Mouse (Mus musculus) frontal cortex, postnatal 25 days (tissue): Measurements from ENCODE around the gene Lyrm7.
"Not testable (repeated sequence)": the region's sequence is repeated elsewhere in the genome, so short reads cannot be mapped to it uniquely, and the experiment has no call there.

Source experiments
- DNase-seq, 2 experiments: peaks; one replicate each; pipeline ENCODE4 v3.0.0; 2022; ENCODE audit warnings: low spot score in 2 of 2

The Lyrm7 gene

DNA sequence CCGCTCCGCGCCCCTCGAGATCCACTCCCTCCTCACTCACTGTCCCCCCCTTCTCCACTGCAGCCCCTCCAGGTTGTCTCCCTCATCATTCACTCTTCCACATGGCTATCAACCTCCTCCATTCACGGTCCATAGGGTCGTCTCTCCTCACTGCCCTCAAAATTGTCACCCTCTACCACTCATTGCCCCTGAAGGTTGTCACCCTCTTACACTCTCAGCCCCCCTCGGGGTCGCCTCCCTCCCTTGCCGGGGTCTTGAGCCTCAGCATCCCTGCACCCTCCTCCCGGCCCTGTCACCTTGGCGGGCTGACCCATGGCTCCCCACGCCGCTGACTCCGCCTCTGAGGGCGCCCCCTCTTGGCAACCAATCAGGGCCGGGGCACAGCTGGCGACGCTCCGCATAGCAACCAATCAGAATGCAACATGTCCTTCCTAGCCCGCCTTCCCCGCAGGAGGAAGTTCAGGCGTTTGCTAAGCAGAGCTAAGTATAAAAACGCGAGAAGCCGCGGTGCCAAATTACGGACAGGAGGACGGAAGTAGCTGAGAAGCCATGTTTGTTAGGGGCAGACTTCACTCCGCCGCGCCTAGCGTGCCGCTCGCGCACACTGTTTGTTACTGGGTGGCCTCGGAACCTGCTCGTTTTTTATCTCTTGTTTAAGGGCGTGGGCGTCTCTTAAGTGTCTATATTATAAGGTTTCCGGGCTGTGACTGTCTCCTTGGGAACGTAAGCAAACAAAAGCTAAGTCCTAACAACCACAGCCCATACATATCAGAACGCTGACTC, at the start of gene Lyrm7:
Gene Lyrm7, minus strand, starts transcription at position 661 of the 783 bp plus-strand sequence.
- peak; percentile 91 to 95 for DNase-seq

DNA sequence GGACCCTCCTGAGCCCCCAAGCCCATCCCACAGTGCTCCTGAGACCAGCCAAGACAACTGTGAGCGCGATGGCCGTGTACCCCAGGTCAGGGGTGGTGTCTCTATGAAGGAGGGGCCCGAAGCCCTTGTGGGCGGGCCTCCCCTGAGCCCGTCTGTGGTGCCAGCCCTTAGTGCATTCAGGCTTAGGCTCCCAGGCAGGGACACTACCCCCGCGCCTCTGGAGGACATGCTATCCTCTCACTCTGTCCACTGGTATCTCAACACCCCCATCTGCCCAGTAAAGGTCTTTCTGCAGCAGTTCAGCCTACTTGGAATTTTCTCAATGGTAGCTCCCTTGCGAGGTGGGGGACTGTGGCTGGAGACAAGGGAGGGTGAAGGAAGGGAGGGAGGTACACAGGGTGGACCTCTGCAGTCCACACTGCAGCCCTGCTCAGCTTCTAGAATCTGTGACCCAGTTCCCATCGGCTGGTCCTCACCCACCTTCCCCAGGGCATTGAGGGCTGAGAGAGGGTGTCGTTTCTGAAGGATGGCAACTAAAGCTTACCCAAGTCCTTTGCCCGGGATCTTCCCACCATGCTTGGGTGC, 49.5 kb upstream of the Lyrm7 start:
- DNase-seq: no peak

DNA sequence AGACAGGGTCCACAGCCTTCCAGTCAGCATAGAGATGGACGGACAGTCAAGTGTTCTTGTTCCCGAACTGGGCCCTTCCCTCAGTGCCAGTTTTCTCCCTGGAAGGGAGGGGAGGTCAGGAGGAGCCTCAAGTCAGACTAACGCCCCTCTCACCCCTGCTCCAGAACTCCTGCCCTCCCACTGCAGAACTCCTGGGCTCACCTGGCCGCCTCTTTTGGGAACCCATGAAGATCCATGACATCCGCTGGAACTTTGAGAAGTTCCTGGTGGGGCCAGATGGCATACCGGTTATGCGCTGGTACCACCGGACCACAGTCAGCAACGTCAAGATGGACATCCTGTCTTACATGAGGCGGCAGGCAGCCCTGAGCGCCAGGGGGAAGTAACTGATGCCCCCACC, 48.6 kb upstream of the Lyrm7 start:
- DNase-seq: no peak

DNA sequence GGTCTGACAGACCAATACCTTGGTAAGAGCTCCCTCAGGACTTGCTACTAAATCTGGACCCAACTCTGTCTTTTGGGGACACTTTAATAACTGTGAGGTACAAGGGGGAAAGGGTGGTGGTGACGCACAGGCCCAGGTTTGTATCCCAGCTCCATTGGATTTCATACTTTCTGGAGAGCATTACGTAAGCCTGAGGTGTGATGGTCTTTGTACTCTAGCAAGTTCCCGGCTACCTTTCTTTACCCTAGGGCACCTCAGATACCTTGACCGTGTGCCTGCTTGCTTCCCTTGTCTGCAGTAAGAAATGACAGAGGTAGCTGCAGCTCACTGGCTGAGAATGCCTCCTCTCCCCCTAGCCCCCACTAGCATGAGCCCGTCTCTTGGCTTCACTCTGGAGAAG, 46.5 kb upstream of the Lyrm7 start:
- DNase-seq: no peak

DNA sequence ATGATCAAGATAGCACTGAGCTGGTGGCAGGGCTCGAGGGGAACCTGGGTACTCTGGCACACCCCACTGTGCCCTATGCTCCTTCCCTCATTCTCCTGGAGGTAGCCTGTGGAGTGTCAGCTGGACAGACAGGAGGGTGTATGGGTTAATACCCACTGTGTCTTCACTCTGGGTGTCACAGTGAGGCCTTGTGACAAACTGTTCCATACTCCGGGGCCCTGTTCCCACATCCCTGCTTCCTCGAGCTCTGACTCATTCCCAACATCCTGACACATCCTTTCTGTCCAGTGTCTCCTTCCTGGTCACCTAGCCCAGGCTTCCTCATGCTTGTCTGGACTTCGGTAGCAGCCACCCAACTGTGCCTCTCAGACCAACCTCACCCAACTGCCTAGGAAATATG, 45.8 kb upstream of the Lyrm7 start:
- DNase-seq: no peak

DNA sequence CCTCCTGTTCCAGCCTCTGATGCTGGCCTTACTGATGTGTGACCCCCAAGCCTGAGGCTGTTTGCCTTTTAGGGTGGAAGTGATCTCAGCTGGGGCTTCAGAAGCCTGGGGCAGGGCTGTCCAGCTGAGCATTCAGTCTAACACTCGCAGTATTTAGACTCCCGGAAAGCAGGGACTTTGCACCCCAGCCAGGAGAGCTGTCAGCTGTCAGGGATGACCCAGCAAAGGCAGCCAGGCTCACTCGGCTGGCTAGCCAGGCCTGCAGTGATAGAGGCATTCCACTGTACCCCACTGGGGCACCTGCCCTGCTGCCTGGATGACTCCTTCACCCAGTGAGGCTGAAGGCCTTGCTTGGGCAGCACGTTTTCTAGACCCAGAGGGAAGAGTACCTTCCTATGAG, 45.2 kb upstream of the Lyrm7 start:
- DNase-seq: no peak

DNA sequence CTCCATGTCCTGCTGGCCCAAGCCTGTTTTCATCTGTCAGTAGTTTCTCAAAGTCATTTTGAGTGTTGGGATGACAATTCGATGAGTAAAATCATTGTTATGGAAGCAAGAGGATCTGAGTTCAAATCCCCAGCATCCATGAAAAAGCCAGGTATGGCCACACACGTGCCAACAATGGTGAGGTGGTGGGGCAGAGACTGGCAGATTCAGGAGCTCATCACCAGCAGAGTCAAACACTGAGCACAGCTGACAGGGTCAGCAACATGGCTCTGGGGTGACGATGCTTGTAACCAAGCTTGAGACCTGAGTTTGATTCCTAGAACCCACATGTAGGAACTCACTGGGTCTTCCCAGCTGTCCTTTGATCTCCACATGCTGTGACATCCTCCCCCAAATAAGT, 44.4 kb upstream of the Lyrm7 start:
- DNase-seq: no peak

DNA sequence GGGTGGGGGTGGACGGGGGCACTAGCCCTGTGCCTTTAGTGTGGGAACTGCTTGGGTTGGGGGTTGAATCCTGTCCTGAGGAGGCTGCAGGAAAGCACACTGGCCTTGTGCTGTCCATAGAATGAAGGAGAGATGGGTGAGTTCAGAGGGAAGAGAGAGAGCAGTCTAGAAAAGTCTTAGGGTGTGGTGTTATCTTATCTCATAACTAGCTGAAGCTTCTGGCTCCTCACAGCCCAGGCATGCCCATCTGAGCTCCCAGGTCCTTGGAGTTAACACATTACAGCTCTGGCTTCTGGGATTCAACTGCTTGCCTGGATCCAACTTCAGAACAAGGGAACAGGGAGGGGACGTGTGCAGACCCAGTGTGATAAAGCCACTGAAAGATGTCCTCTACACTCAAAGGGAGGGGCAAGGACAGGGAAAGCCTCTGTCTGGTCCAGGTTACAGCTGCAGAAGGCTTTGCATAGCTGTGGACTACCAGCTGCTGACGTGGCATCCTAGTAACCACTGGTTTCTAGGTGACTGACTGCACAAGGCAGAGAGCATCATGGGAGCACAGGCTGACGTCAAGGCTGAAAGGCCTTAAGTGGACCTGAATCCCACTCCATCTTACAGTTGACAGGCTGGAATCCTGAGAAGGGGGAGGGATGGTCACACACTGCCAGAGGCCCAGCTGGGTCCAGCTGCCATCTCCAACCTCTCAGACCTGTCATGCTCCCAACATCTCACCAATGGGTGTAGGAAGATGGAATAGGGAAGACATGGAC, 43.4 kb upstream of the Lyrm7 start:
- no peak for DNase-seq

DNA sequence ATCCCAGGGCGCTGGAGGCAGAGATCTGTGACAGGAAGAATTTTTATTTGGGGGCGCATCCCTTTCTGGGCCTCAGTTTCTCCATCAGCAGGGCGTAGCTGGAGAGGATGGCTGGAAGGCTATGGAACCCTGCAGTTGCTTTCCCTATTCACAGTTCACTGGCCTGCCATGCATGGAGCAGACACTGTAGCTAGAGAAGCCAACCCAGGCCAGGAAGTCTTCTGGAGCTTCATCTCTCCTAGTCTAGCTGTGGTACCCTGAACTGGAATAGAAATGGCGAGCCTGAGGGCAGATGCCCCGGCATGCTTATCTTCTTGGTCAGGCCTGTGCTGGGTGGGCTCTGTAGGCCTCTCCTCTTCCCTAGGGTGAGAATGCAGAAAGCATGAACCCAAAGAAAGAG, 42.6 kb upstream of the Lyrm7 start:
- no peak for DNase-seq

DNA sequence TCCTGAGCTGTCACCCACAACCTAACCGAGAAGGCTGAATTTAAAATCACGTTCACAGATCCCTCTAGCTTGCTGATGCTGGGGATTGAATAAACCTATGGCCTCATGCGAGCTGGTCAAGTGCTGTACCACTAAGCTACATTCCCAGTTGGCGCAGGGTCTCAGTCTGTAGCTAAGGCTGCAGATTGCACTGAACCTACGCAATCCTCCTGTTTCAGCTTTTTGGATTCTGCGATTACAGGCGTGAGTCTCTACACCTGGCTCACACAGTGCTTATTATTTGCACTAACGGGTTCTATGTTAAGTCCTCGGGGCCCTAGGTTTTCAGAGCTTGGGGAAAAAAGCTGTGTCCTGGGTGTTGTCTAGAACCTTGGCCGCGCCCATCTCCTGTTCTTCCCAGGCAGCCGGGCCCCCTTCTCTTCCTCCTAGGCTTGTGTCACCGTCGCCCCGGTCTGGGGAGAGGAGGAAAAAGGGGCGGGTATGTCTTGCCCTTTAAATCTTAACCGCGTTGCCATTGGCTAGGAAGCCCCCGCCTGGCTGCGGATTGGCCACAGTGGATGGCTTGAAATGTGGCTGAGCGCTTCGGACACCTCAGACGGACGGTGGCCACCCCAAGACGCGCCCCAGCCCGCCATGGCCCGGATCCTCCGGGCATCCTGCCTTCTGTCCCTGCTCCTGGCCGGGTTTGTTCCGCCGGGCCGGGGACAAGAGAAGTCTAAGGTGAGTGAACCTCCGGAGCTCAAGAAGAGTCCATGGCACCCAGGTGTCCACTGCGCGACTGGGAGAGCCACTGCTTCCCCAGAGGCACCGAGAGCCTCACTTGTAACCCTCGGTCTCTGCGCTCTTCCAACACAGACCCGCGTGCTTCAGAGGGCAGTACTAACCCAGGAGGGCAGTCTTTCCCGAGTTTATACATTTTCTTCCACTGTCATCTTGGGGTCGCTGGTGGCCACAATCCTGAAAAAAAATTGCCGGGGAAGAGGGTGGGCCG, 41.9 kb upstream of the Lyrm7 start, which contains the start of gene Gpx3:
Gene Gpx3, plus strand, starts transcription at position 121 of the 991 bp plus-strand sequence.
- peak; percentile 22 to 28 for DNase-seq

DNA sequence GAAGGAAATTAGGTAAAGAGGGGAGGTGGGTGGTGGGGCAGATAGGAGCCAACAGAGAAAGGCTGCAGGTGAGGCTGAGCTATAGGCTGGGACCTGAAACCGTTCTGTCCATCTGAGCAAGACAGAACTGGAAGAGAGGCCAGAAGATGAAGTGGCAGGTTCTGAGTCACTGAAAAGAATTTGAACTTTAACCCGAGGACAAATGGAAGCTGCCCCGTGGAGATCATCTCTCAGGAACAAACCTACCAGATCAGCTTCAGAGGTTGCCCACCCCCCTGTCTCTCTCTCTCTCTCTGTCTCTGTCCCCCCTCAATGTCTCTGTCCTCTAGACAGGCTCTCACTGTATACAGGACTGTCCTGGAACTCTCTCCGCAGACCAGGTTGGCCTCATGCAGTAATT, 38.9 kb upstream of the Lyrm7 start:
- no peak for DNase-seq

DNA sequence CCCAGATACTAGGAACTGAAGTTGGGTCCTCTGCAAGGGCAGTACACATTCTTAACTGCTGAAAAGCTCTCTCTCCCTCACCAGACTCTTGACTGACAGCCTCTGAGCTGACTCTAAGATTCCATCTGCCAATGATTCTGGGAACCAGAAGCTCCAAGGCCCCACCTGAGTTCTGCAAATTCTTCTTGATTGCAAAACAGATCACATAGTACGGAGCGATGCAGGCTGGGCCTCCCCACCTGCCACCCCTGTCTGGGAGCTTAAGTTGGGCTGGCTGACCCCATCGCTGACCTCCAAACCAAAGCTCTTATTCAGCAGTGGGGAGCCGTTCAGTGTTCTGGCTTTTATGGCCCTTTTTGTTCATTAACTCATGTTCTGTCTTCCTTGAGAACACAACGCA, 36.8 kb upstream of the Lyrm7 start:
- DNase-seq: no peak

DNA sequence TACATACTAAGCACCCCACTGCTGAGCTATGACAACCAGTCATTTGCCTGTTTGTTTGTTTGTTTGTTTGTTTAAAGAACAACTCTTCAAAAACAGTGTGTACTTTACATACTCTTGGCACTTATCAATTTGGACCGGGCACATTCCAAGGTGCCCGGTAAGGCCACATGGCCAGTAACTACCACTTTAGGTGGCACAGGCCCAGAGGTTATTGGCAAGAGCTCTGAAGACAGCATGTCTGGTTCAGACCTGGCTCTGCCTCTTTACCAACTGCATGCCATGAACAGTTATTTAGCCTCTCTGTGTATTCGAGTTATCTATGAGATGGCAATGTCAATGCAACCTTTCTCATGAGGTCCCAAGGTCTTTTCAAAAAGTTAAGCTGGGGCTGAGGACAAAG, 35.9 kb upstream of the Lyrm7 start:
- not testable (repeated sequence) for DNase-seq

DNA sequence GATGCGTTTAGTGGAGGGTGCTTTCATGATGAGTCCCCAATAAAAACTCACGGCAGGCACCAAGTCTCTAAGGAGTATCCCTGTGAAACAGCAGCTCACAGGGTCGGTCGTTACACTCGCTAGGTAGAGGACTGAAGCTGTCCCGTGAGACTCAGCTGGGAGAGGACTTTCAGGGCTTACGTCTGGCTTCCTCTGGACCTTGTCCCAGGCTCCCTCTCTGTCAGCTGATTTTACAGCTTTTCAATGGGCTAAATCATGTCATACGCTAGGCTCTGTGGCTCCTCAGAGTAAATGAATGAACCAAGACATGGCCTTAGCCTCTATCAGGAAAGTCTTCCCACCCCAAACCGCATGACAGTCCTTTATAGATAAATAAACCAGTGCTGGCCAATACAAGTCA, 33.9 kb upstream of the Lyrm7 start:
- DNase-seq: no peak

DNA sequence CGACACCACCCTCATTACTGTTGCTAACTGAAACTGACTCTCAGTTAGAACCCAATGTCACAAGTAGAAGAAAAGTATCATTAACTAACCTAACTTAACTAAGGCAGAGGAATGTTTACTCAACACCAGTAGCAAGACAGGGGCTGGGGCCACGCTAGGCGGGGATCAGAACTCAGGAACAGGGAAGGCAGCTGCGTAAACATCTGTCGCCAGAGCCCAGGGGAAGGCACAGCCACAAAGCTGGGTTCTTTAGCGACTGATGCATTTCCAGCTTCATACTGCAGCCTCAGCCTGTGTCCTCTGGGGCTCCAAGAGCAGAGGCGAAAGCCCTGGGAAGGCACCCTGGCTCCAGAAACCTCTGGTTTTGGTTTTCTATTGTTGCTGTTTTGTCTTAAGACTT, 31.4 kb upstream of the Lyrm7 start:
- DNase-seq: no peak

DNA sequence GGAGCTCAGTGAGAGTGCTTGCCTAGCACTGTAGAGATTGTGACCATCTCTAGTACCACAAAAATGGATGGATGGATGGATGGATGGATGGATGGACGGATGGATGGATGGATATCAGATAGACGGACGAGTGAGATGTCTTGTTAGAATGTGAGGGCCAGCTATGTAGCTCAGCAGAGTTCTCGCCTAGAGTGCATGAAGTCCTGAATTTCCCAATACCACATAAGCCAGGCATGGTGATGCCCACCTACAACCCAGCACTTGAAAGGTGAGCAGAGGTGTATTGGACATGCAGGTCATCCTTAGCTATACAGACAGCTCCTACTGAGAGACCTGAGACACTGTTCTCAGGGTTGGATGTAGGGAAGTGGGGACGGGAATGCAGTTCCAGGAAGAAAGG, 30.6 kb upstream of the Lyrm7 start:
- DNase-seq: no peak

DNA sequence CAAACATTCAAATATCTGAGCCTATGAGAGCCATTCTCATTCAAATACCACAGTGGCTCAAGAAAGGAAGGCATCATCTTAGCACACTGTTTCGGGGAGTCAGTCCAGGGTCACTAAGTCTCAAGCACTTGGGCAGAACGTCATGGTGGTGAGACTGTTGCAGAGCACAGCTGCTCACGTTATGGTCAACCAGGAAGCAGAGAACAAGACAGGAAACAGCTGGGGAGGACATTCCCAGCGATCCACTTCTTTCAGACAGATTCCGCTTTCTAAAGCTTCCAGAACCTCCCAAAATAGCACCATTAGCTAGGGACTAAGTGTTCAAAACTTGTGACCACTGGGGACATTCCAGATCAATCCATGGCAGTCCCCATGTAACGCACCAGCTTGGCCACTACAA, 27.2 kb upstream of the Lyrm7 start:
- DNase-seq: no peak

DNA sequence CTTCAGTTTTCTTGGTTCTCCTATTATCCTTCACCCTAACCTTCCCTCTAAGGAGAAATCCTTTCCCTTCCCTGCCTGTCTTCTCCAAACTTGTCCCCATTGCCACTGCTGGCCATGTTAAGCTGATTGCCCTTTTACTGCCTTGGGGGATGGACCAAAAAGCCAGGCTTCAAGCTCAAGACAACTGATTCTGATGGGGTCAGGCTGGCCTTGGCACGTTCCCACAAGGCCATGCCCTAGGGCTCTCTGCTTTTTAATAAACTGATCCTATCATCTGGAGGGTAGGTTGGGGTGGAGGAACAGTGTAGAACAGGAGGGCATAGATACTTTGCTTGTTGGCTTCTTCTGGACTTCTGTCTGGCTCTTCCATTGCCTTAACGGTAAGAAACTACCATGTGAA, 24.7 kb upstream of the Lyrm7 start:
- no peak for DNase-seq

DNA sequence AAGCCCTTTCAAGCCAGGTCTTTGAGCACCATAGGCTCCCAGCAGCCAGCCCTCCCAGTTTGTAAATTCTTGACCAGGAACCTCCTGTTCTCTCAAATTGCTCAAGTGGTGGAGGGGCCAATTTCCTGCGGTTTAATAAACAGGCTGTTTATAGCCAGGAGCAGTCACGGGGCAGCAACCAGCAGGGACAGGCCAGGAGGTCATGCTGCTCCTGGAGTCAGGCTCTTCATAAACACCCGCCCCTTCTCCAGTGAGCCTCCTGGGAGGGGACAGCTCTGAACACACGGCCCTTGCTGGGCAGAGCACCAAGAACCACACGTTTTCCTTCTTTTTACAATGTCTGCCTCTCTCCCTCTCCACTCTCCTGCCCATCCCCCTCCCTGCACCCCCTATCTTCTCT, 24.2 kb upstream of the Lyrm7 start:
- no peak for DNase-seq

DNA sequence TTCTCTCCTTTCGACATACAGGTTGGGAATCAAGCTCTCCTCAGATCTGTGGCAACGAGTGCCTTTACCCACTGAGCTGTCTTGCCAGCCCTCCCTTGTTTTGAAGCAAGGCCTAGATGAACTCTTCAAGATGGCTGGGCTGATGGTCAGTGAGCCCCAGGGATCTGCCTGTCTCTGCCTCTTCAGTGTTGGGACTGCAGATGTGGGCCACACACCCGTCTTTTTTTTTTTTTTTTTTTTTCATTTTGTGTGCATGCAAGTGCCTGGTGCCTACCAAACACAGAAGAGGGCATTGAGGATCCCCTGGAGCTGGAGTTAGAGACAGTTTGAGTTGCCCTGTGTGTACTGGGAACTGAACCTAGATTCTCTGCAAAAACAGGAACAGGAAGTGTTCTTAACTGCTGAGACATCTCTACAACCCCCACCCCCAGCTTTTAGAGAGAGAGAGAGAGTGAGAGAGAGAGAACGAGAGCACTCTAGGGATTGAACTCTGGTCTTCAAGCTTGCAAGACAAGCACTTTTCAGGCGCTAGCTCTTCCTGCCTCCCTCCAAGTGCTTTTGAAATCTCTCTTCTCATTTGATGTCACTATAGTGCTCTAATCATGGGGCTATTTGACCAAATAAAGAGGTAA, 23.6 kb upstream of the Lyrm7 start:
- DNase-seq: no peak

DNA sequence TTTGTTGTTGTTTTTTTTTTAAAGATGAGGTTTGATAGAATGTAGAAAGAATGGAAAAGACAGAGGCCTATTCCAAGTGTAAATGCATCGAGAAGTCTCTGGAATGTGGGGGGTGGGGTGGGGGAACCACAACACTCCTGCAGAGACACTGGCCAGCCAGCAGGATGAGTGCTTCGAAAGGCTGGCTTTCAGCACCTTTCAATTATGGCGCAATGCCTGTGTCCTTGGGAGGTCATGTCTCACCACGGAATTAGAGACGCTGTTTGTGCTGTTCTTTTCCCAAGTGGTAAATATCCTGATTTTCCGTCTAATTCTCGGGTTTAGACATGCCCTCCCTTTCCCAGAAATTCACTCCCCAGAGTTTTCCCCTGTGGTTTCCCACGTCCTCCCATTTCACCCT, 22.0 kb upstream of the Lyrm7 start:
- no peak for DNase-seq
